Mouse (Mus musculus) stomach, embryonic 14.5 days (tissue): ENCODE data around the gene Slc43a1. TPM values are rescaled to one million over a fixed set of nuclear protein-coding genes. Genes with fewer than 3 reads are reported as not detected.

ENCODE experiments used
- polyA plus RNA-seq: library from polyadenylated mRNA; unstranded; fragments of >200 nt; fragmentation: Nextera tagmentation; extraction: Ambion mirVana; gene quantifications from 2 replicates; pipeline ENCODE4 v1.2.1, GENCODE M21; 2014

Slc43a1 gene
- polyA plus RNA-seq, 1 experiment from 2014 or later: 21.1 TPM

Other genes starting within 250 kb of the Slc43a1 start
- 63.5 and 68.2 TPM in 2 replicates for gene Ctnnd1, start 188.1 kb upstream of the Slc43a1 start, polyA plus RNA-seq
- gene Btbd18, start 179.8 kb upstream of the Slc43a1 start, polyA plus RNA-seq: 0.39 and 0.45 TPM in 2 replicates
- 262 and 316 TPM in 2 replicates for gene Selenoh, start 168.1 kb upstream of the Slc43a1 start, polyA plus RNA-seq
- gene Gm28635, start 160.8 kb upstream of the Slc43a1 start, polyA plus RNA-seq: not detected in 2 replicates
- gene Med19, start 160.4 kb upstream of the Slc43a1 start, polyA plus RNA-seq: 38.3 and 38.6 TPM in 2 replicates
- gene Tmx2, start 159.7 kb upstream of the Slc43a1 start, polyA plus RNA-seq: 119 and 130 TPM in 2 replicates
- gene Zdhhc5, start 123.7 kb upstream of the Slc43a1 start, polyA plus RNA-seq: 35.9 and 36.5 TPM in 2 replicates
- 26.7 and 28.9 TPM in 2 replicates for gene Clp1, start 111.5 kb upstream of the Slc43a1 start, polyA plus RNA-seq
- gene Ypel4, start 104.8 kb upstream of the Slc43a1 start, polyA plus RNA-seq: 9.3 and 10.7 TPM in 2 replicates
- gene Gm19426, start 95.2 kb upstream of the Slc43a1 start, polyA plus RNA-seq: 5.1 and 5.9 TPM in 2 replicates
- gene Serping1, start 63.4 kb upstream of the Slc43a1 start, polyA plus RNA-seq: 84.2 and 93.7 TPM in 2 replicates
- gene Ube2l6, start 40.0 kb upstream of the Slc43a1 start, polyA plus RNA-seq: 36.2 and 38.0 TPM in 2 replicates
- gene Smtnl1, start 16.2 kb upstream of the Slc43a1 start, polyA plus RNA-seq: not detected in 2 replicates
- 50.2 and 60.2 TPM in 2 replicates for gene Timm10, start 11.9 kb upstream of the Slc43a1 start, polyA plus RNA-seq
- 0.59 and 0.74 TPM in 2 replicates for gene Rtn4rl2, start 47.9 kb downstream of the Slc43a1 start, polyA plus RNA-seq
- gene Slc43a3, start 97.7 kb downstream of the Slc43a1 start, polyA plus RNA-seq: 40.4 and 40.5 TPM in 2 replicates
- 0.42 TPM in 1 of 2 replicates, not detected in the other for gene Prg2, start 141.6 kb downstream of the Slc43a1 start, polyA plus RNA-seq
- 0.60 TPM in 1 of 2 replicates, not detected in the other for gene Prg3, start 149.4 kb downstream of the Slc43a1 start, polyA plus RNA-seq
- 277 and 280 TPM in 2 replicates for gene Ssrp1, start 198.4 kb downstream of the Slc43a1 start, polyA plus RNA-seq
- gene P2rx3, start 198.6 kb downstream of the Slc43a1 start, polyA plus RNA-seq: 0.67 and 0.68 TPM in 2 replicates
- 13.3 and 15.6 TPM in 2 replicates for gene Tnks1bp1, start 209.2 kb downstream of the Slc43a1 start, polyA plus RNA-seq